Mouse (Mus musculus) gastrocnemius, postnatal 14 days (tissue): Measurements from ENCODE around the gene Agfg2. TPM values are rescaled to one million over a fixed set of nuclear protein-coding genes. Genes with fewer than 3 reads are reported as not detected.
A peak's percentile ranks its signal among the peaks of the same experiment; 100 is the strongest.

Experiments
- DNase-seq: peaks from one replicate; pipeline ENCODE4 v3.0.0; 2021; ENCODE audit warnings: mixed read lengths
- intact Hi-C: fragments of 180-260 bp; cut with DNase I; formaldehyde crosslinking; loops from one replicate; pipeline ENCODE4 v1.15.1; 2025; ENCODE audit warnings: low total_unique reads
- total RNA-seq, 2 experiments: library from RNA; stranded (reverse); gene quantifications; 2 replicates each; pipeline ENCODE4 v1.2.3; 2021

Agfg2 gene
- total RNA-seq, 2 experiments from 2014 or later: 4.9 to 5.8 TPM

- intact Hi-C loops: no loop called here
- no peak for DNase-seq
These were observed 34.6 kb downstream of the Agfg2 start for GRCm38 (mm10) chr5:137649669-137650571.

DNA sequence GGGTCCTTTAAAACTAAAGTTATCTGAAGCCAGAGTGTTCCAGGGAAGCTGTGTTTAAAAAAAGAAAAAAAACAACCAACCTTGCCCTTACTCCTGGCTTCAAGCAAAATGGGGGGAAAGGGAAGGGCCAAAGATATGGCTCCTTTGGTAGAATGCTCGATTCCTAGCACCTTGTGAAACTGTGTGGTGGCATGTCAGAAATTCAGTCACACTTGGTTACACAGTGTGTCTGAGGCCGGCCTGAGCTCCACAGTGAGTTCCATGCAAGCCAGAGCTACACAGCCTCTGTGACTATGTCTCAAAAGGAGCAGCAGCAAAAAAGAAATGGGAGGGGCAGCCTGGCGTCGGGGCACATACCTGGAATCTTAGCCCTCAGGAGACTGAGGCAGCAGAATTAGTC is 35.3 kb downstream of the Agfg2 start:
- no peak for DNase-seq
- intact Hi-C loops: no loop called here

GRCm38 (mm10) chr5:137647827-137648601 is 36.5 kb downstream of the Agfg2 start:
- DNase-seq: no peak
- intact Hi-C loops: no loop called here

- DNase-seq: peak; percentile 42
- intact Hi-C loops: no loop called here
These were observed 38.9 kb downstream of the Agfg2 start, which contains the start of gene Irs3 for GRCm38 (mm10) chr5:137645652-137646091. Gene Irs3, minus strand, starts transcription at chr5:137645714.

DNA sequence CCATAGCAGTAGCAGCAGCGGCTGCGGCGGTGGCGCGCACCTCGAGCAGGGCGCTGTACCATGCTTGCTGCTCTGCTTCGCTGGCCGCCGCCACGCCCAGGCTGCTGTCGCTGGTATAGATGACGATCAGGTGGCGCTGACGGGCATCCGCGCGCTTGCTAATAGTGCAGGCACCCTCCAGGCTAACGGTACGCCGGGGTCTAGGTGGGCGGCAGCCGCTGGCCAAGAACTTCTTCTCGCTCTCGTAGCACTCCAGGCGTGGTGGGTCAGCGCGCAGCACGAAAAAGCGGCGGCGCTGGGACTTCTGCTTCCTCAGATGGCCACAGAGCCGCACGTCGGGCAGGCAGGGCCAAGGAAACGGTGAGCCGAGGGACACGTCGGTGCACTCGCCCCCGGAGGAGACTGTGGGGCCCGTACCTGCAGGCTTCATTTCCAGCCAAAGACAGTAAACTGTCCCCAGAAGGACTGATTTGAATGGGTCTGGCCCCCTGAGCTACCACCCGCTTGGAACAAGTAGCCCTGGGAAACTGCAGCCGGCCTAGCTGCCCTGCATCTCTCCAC is 39.4 kb downstream of the Agfg2 start:
- intact Hi-C loops: no loop called here

GRCm38 (mm10) chr5:137644484-137644883 is 40.0 kb downstream of the Agfg2 start:
- no peak for DNase-seq
- intact Hi-C loops: no loop called here

More for the DNA sequence above, 39.4 kb downstream of the Agfg2 start:
- DNase-seq: no peak

GRCm38 (mm10) chr5:137642886-137643285 is 41.6 kb downstream of the Agfg2 start:
- no peak for DNase-seq
- intact Hi-C loops: no loop called here

- intact Hi-C loops: no loop called here
- DNase-seq: no peak
These were observed 43.5 kb downstream of the Agfg2 start, which contains the start of gene Sap25 for GRCm38 (mm10) chr5:137641054-137641453. Gene Sap25, plus strand, starts transcription at chr5:137641334.

- no peak for DNase-seq
- intact Hi-C loops: loop anchor here (10.0 kb wide), 1 partner anchor 115 kb away; no protein-coding TSS in a partner anchor
These were observed 45.1 kb downstream of the Agfg2 start for GRCm38 (mm10) chr5:137639472-137639871.

- no peak for DNase-seq
- intact Hi-C loops: loop anchor here (10.0 kb wide), 1 partner anchor 109 kb away; no protein-coding TSS in a partner anchor
These were observed 51.0 kb downstream of the Agfg2 start for GRCm38 (mm10) chr5:137633397-137634084.

DNA sequence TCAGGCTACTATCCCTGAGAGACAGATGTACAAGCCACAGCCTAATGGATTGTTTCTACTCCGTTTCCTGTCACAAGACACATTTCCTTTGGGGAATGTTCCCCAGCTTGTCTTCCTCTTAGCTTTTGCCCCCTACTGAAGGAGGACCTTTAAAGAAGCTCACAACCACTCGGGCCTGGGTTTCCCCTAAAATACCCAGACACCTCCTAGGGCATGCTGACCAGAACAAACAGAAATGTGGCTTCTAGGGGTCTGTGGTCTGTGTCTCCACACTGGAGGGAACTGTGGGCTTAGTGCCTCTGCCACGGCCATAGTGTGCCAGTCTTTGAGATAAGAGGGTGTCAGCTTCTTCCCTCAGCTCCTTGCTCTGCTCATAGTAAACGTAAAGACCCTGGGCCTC is 52.9 kb downstream of the Agfg2 start:
- intact Hi-C loops: loop anchor here (10.0 kb wide), 1 partner anchor 107 kb away; no protein-coding TSS in a partner anchor
- no peak for DNase-seq

DNA sequence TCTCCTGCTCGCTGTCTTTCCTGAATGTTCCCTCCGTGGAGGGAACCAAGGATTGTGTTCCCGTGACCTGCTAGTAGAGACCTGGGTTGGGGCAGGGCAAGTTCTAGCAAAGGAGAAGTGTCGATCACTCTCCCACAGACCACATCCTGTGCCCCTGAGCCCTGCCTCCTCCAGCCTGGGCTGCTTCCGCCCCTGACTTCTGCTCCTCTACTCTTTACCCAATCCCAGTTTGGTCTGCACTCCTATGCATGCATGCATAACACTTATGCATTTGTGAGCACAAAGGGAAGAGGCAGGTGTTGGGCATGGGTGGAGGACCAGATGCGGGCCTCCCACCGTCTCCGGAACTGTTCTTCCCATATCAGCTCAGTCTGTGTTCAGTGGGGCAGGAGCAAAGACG is 53.4 kb downstream of the Agfg2 start:
- DNase-seq: no peak
- intact Hi-C loops: loop anchor here (10.0 kb wide), 1 partner anchor 106 kb away; no protein-coding TSS in a partner anchor

GRCm38 (mm10) chr5:137630602-137631001 is 53.9 kb downstream of the Agfg2 start:
- intact Hi-C loops: loop anchor here (10.0 kb wide), 1 partner anchor 106 kb away; no protein-coding TSS in a partner anchor
- DNase-seq: no peak

- intact Hi-C loops: loop anchor here (10.0 kb wide), 1 partner anchor 105 kb away; no protein-coding TSS in a partner anchor
- no peak for DNase-seq
These were observed 54.5 kb downstream of the Agfg2 start for GRCm38 (mm10) chr5:137629906-137630545.

DNA sequence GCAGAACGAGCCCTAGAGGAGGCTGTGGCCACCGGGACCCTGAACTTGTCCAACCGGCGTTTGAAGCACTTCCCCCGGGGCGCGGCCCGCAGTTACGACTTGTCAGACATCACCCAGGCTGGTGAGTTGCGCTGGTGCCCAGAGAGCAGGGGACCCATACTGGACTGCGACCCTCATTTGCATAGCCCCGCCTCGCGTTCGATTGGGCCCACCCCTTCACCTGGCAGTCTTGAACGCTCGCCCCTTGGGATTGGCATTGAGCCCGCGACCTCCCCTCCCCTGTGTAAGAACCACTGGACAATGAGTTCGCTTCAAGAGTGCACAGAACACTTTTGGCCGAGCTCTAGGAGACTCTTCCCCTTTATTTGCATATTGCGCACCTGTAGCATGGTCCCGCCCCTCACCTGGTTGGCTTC is 55.2 kb downstream of the Agfg2 start:
- DNase-seq: no peak
- intact Hi-C loops: no loop called here

DNA sequence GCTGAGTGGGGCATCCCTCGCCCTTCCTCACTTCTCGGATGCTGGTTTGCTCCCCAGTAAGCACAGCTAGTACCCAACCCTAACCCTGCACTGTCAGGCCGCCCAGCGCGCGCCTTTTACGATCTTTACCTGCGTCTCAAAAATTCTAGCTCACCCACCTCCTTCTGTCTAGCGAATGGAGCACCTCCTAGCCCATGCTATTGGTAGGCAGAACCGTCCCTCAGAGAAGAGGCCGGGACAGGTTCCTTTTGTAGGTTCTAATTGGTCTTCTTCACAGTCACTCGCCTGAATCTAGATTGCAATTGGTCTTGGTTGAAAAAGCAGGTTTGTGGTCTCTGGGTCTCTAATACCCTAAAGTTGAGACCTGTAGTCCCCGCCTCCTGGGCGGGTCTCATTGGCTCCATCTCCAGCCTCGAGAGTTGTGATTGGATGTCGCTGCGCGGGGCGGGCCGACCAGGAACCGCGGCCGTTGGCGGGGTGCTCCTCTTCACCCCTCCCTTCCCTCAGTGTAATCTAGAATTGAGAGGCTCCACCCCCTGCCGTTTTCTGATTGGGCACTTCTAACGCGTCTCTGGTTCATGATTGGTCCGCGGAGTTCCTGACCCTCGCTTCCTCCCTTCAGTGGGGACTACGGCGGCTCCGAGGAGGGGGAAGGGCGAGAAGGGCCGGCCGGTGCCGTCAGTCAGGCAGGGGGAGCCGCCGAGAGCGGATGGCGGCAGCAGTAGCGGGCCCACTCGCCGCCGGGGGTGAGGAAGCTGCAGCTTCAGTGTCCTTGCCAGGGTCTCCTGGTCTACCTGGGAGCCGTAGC is 55.8 kb downstream of the Agfg2 start, which contains the start of the genes Fbxo24, Lrch4 and Gm20605:
Fbxo24 (minus strand) TSS at position 505 of the 808 bp plus-strand sequence.
Lrch4 (plus strand) TSS at position 624 of the 808 bp plus-strand sequence.
Gm20605 (plus strand) TSS at position 678 of the 808 bp plus-strand sequence.
- peak; percentile 99 for DNase-seq
- intact Hi-C loops: no loop called here

GRCm38 (mm10) chr5:137627991-137628390 is 56.5 kb downstream of the Agfg2 start:
- intact Hi-C loops: no loop called here
- no peak for DNase-seq
